Mouse (Mus musculus) myocyte (in vitro differentiated cells): ENCODE results near the gene Rpl15.

Experiments
- CEBPB ChIP-seq: IDR thresholded peaks from 2 replicates; pipeline ENCODE4 v1.6.1; 2011; ENCODE audit warnings: mild to moderate bottlenecking, moderate library complexity; ENCODE audit not compliant: poor library complexity, insufficient read depth, severe bottlenecking
- E2F4 ChIP-seq: IDR thresholded peaks from one replicate; pipeline ENCODE4 v1.6.1; 2011; ENCODE audit warnings: mild to moderate bottlenecking, control low read depth, moderate library complexity; ENCODE audit not compliant: insufficient read depth
- MAX ChIP-seq: IDR thresholded peaks from one replicate; pipeline ENCODE4 v1.6.1; 2011; ENCODE audit warnings: low read depth, mild to moderate bottlenecking, control low read depth
- MYOD1 ChIP-seq, 3 experiments: IDR thresholded peaks; one replicate each; pipeline ENCODE4 v1.6.1; 2011; ENCODE audit warnings: control low read depth in 2 of 3, low read depth in 2 of 3, mild to moderate bottlenecking in 2 of 3, moderate library complexity in 1 of 3; ENCODE audit not compliant: insufficient read length in 2 of 3, control insufficient read depth in 1 of 3
- MYOG ChIP-seq, 3 experiments: IDR thresholded peaks; one replicate each; pipeline ENCODE4 v1.6.1; 2011; ENCODE audit warnings: control low read depth in 2 of 3, low read depth in 2 of 3, mild to moderate bottlenecking in 2 of 3; ENCODE audit not compliant: insufficient read length in 2 of 3, control insufficient read depth in 1 of 3, insufficient read depth in 1 of 3
- POLR2A ChIP-seq: IDR thresholded peaks from one replicate; pipeline ENCODE4 v1.6.1; 2011; ENCODE audit warnings: low read depth, mild to moderate bottlenecking, control low read depth, moderate library complexity; ENCODE audit not compliant: insufficient read length
- POLR2AphosphoS2 ChIP-seq: IDR thresholded peaks from one replicate; pipeline ENCODE4 v1.6.1; 2011; ENCODE audit warnings: low read depth, control low read depth; ENCODE audit not compliant: insufficient read length
- REST ChIP-seq: IDR thresholded peaks from one replicate; pipeline ENCODE4 v1.6.1; 2011; ENCODE audit warnings: mild to moderate bottlenecking, control low read depth, moderate library complexity; ENCODE audit not compliant: insufficient read depth, insufficient read length
- SRF ChIP-seq: IDR thresholded peaks from one replicate; pipeline ENCODE4 v1.6.1; 2011; ENCODE audit warnings: low read depth; ENCODE audit not compliant: control insufficient read depth, insufficient read length
- TCF12 ChIP-seq: IDR thresholded peaks from one replicate; pipeline ENCODE4 v1.6.1; 2011; ENCODE audit warnings: mild to moderate bottlenecking, control low read depth; ENCODE audit not compliant: poor library complexity, insufficient read depth, severe bottlenecking
- TCF3 ChIP-seq: IDR thresholded peaks from one replicate; pipeline ENCODE4 v1.6.1; 2011; ENCODE audit warnings: low read depth, control low read depth; ENCODE audit not compliant: insufficient read length
- USF1 ChIP-seq: IDR thresholded peaks from one replicate; pipeline ENCODE4 v1.6.1; 2011; ENCODE audit warnings: low read depth, mild to moderate bottlenecking, control low read depth, moderate library complexity

GRCm38 (mm10) chr14:18270529-18271441 lies at the start of gene Rpl15, which contains the start of gene Nkiras1:
- TF ChIP-seq CEBPB (no peak), E2F4 (no peak), POLR2A (peak; percentile 88), MAX (no peak), USF1 (no peak), TCF12 (no peak), MYOG (IDR thresholded peaks at IDR 0.05; ENCODE audit: control insufficient read depth in 1 of 3, insufficient read depth in 1 of 3, insufficient read length in 2 of 3, low read depth in 2 of 3) (peak in 1 of 3 experiments; percentile 21), TCF3 (no peak), MYOD1 (IDR thresholded peaks at IDR 0.05; ENCODE audit: control insufficient read depth in 1 of 3, insufficient read length in 2 of 3, low read depth in 2 of 3) (no peak), SRF (peak; percentile 7), POLR2AphosphoS2 (peak; percentile 93), REST (no peak)
